Mouse (Mus musculus) lung, postnatal 0 days (tissue): ENCODE data around the gene Dazap2. TPM values are rescaled to one million over a fixed set of nuclear protein-coding genes. Genes with fewer than 3 reads are reported as not detected.

Source experiments
- ATAC-seq: fragments of 200-750 bp; cut with Nextera tagmentation; 2 replicates; pipeline ENCODE4 v1.8.0; 2017; ENCODE audit warnings: moderate library complexity
- DNase-seq: peaks from one replicate; pipeline ENCODE4 v3.0.0-alpha.2; 2016; ENCODE audit warnings: low spot score
- H3K27ac ChIP-seq: fragments of 300-500 bp; sonication (generic); 2 replicates; pipeline ENCODE4 v1.5.1; 2014; ENCODE audit warnings: antibody characterized with exemption, mild to moderate bottlenecking, low read length, mixed read lengths
- H3K27me3 ChIP-seq: fragments of 300-500 bp; sonication (generic); replicated peaks from 2 replicates; pipeline ENCODE4 v1.6.1; 2014; ENCODE audit warnings: low read length, mixed read lengths; ENCODE audit not compliant: insufficient read depth
- H3K36me3 ChIP-seq: fragments of 300-500 bp; sonication (generic); 2 replicates; pipeline ENCODE4 v1.6.1; 2014; ENCODE audit warnings: low read length, mixed read lengths; ENCODE audit not compliant: insufficient read depth
- H3K4me1 ChIP-seq: fragments of 300-500 bp; sonication (generic); 2 replicates; pipeline ENCODE4 v1.6.1; 2014; ENCODE audit warnings: antibody characterized with exemption, low read depth, low read length, mixed read lengths; ENCODE audit not compliant: insufficient read depth
- H3K4me2 ChIP-seq: fragments of 300-500 bp; sonication (generic); replicated peaks from 2 replicates; pipeline ENCODE4 v1.6.1; 2014; ENCODE audit warnings: low read depth, mild to moderate bottlenecking, low read length, moderate library complexity, mixed read lengths
- H3K4me3 ChIP-seq: fragments of 300-500 bp; sonication (generic); 2 replicates; pipeline ENCODE4 v1.5.1; 2014; ENCODE audit warnings: low read depth, low read length
- H3K9ac ChIP-seq: fragments of 300-500 bp; sonication (generic); replicated peaks from 2 replicates; pipeline ENCODE4 v1.6.1; 2014; ENCODE audit warnings: low read depth, mild to moderate bottlenecking
- H3K9me3 ChIP-seq: fragments of 300-500 bp; sonication (generic); 2 replicates; pipeline ENCODE4 v1.6.1; 2016; ENCODE audit warnings: low read length, mixed read lengths
- CTCF ChIP-seq: IDR thresholded peaks from 2 replicates; pipeline ENCODE4 v1.5.1; 2016; ENCODE audit warnings: antibody characterized with exemption, mild to moderate bottlenecking
- EP300 ChIP-seq: IDR thresholded peaks from 2 replicates; pipeline ENCODE4 v1.6.1; 2016; ENCODE audit warnings: antibody characterized with exemption, mild to moderate bottlenecking, control low read depth
- WGBS: fragments of 180-500 bp; shearing (Covaris S2); extraction: QIAGEN DNeasy Blood & Tissue Kit; methylation state at CpG from one replicate; pipeline ENCODE4 v1.1.7; 2014; 5-methylcytosine and 5-hydroxymethylcytosine counted together
- polyA plus RNA-seq: library from polyadenylated mRNA; unstranded; fragments of >200 nt; fragmentation: Nextera tagmentation; extraction: Ambion mirVana; gene quantifications from 2 replicates; pipeline ENCODE4 v1.2.1, GENCODE M21; 2015

Gene Dazap2
- polyA plus RNA-seq, 1 experiment from 2014 or later, result 299 TPM

GRCm38 (mm10) chr15:100631454-100632170, 16.5 kb downstream of the Dazap2 start:
- TF ChIP-seq EP300 (no peak), CTCF (no peak)
- ATAC-seq, result peak; percentile 29; the same call in 1 of the 2 replicates

DNA sequence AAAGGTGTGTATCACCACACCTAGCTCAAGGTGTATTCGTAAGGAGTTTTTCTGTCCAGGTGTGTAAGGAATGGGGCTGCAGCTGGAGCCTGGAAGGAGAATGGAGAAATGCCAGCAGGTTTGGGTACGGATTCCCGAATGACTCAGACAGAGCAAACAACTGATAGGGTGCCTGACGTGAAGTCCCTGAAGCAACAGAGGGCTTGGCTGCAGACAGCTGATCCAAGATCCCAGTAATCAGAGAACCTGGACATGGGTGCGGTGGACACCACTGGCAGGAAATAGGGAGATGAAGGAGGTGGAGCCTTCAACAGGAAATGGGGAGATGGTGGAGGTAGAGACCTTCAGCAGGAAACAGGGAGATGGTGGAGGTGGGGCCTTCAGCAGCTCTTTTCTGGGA, 17.2 kb downstream of the Dazap2 start:
- no peak overlapping the region for H3K4me2 ChIP-seq
- no peak overlapping the region for H3K4me3 ChIP-seq
- peaks cover 8% of the 10 kb centered on the region; the same call in 1 of the 2 replicates for H3K4me1 ChIP-seq
- H3K27ac ChIP-seq, result 0 out of 2 replicates have a peak overlapping the region, but pooled peaks have one; percentile 2
- H3K36me3 ChIP-seq, result no peaks in the 10 kb centered on the region
- ATAC-seq, result no peak
- TF ChIP-seq EP300 (no peak), CTCF (no peak)
- WGBS, result 55% methylated on average over 5 of the region's 5 CpGs
- no peak overlapping the region for H3K9ac ChIP-seq
- DNase-seq, result no peak
- H3K9me3 ChIP-seq, result no peaks in the 10 kb centered on the region
- no peaks in the 10 kb centered on the region for H3K27me3 ChIP-seq

More at GRCm38 (mm10) chr15:100631454-100632170, 16.5 kb downstream of the Dazap2 start:
- 72% methylated on average over 12 of the region's 12 CpGs for WGBS
- H3K4me2 ChIP-seq, result no peak overlapping the region
- H3K36me3 ChIP-seq, result no peaks in the 10 kb centered on the region
- H3K27me3 ChIP-seq, result no peaks in the 10 kb centered on the region
- no peak overlapping the region for H3K4me3 ChIP-seq
- no peak overlapping the region for H3K9ac ChIP-seq
- no peaks in the 10 kb centered on the region for H3K9me3 ChIP-seq
- 0 out of 2 replicates have a peak overlapping the region, but pooled peaks have one; percentile 7 for H3K27ac ChIP-seq
- peak; percentile 42 for DNase-seq
- H3K4me1 ChIP-seq, result peaks cover 5% of the 10 kb centered on the region; the same call in 1 of the 2 replicates

DNA sequence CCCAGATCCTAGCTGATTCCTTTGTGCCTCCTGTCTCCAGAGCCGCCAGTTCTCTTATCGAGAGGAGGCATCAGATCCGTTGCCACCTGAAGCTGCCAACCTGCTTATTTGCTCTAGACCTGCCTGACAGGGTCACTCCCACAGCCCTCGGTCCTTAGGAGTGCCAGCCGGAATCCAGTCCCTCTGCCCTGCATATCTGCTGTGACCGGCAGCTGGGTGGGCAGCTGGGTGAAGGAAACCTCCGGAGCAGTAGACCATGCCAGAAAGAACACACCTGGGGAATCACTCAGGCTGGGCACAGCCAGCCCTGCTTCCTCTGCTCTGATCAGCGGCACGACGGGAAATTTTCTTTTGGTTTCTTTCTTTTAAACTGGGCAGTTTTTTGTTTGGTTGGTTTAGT, 18.2 kb downstream of the Dazap2 start:
- Histone ChIP-seq H3K4me2 (no peak overlapping the region), H3K36me3 (no peaks in the 10 kb centered on the region), H3K4me1 (peaks cover 3% of the 10 kb centered on the region; the same call in 1 of the 2 replicates), H3K9me3 (no peaks in the 10 kb centered on the region), H3K27ac (no peak overlapping the region), H3K27me3 (no peaks in the 10 kb centered on the region), H3K4me3 (no peak overlapping the region), H3K9ac (no peak overlapping the region)
- WGBS, result 57% methylated on average over 10 of the region's 10 CpGs
- ATAC-seq (no peak), DNase-seq (peak; percentile 35)
- no peak for TF ChIP-seq CTCF
- TF ChIP-seq EP300, result no peak

GRCm38 (mm10) chr15:100635239-100635638, 20.1 kb downstream of the Dazap2 start:
- Histone ChIP-seq H3K9ac (no peak overlapping the region), H3K27ac (peak overlapping the region; percentile 7; the same call in 1 of the 2 replicates), H3K4me2 (peak overlapping the region; percentile 93), H3K9me3 (no peaks in the 10 kb centered on the region), H3K36me3 (no peaks in the 10 kb centered on the region), H3K4me1 (peaks cover 3% of the 10 kb centered on the region; the same call in 1 of the 2 replicates), H3K27me3 (no peaks in the 10 kb centered on the region), H3K4me3 (peak overlapping the region; percentile 67; the same call in 1 of the 2 replicates)
- 15% methylated on average over 9 of the region's 9 CpGs for WGBS
- ATAC-seq (no peak), DNase-seq (peak; percentile 44)
- TF ChIP-seq EP300 (no peak), CTCF (no peak)

DNA sequence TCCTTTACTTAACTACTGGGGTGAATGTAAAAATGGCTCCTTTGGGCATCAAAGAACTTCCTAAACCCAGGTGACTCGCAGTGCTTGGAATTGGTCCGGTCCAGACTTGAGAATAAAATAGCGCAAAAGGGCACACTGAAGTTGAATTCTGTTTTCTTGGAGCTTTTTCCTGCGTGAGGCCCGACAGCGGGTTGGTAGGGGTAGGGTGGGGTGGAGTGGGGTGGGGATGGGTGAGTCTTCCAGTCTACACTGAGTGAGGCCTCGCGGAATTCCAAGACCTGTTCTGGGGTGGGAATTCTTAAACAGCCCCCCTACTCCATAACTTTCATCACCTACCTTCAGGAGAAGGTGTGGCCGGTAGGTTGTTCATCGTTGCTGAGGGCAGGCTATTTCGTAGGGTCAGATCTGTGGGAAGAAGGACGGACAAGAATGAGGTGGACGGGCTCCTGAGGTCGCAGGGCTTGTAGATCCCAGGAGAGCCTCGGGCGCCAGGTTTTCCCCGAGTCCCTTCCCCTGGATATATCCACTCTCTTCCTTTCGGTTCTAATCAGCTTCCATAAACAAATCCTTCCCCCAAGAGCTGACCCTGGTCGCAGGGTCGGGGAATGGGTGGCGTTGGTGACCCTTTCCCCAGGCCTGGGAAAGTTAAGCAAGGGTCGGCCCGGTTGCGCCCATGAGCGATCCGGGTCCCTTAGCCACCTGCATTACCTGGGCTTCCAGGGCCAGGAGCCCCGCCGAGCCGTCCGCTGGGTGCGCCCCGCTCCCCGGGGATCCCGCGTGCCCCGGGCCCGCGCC, 20.9 kb downstream of the Dazap2 start:
- Histone ChIP-seq H3K4me3 (peak overlapping the region; percentile 67), H3K9ac (peak overlapping the region; percentile 73), H3K27me3 (no peaks in the 10 kb centered on the region), H3K4me2 (peak overlapping the region; percentile 93), H3K4me1 (peaks cover 3% of the 10 kb centered on the region; the same call in 1 of the 2 replicates), H3K9me3 (no peaks in the 10 kb centered on the region), H3K27ac (peak overlapping the region; percentile 77), H3K36me3 (no peaks in the 10 kb centered on the region)
- WGBS, result 4% methylated on average over 37 of the region's 38 CpGs
- ATAC-seq (0 out of 2 replicates have a peak, but pooled peaks have one; percentile 0), DNase-seq (peak; percentile 51)
- TF ChIP-seq CTCF, result no peak
- no peak for TF ChIP-seq EP300
